24 mouse cellular contexts compared by ENCODE assay signal in the genomic region with DNA sequence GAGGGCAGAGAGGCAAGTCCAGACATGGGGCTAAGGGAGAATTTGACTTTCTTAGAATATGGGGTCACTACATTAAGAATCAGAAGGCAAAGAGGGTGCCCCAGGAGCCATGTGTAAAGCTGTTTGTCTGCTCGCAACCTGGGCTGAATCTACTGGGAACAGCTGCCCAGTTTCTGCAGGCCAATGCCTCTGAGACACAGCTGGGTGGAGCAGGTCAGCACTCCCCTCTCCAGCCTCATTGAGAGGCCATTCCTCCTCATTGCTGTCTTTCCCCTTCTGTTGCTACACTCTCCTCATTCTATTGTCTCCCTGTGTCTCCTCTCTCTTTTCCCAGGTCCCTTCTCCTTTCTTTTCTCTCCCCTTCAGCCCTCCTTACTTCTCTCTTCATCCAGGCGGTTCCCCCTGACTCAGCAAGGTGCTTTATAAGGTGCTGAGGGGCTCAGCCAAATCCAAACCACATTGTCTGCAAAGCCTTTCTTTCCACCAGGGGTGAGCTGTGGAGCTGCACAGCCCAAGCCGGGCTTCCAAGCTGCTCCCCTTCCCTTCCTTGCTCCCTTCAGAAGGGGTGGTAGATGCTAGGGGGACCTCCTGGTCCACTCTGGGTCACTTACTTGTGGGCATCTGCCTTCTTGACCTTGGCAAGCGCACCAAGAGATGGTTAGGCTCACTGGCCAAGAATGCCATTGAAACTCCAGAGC. TPM values are rescaled to one million over a fixed set of nuclear protein-coding genes. Genes with fewer than 3 reads are reported as not detected.
DNase-seq lines count a peak whose midpoint lies in the region; ATAC-seq lines count a peak whose summit lies in the region.
"Had no signal": no experiment of that assay in that cellular context is flagged by ENCODE, and none has a peak within 500 bp of the region (broad histone marks: within the 10 kb centered on the region; RNA-seq: fewer than 3 reads in every experiment).

No protein-coding gene starts in this region.

- H3K36me3 ChIP-seq in kidney, embryonic 15.5 days, result no peaks in the 10 kb centered on the region
- H3K36me3 ChIP-seq in embryonic facial prominence, embryonic 13.5 days, result no peaks in the 10 kb centered on the region
- H3K36me3 ChIP-seq in limb, embryonic 12.5 days, result no peaks in the 10 kb centered on the region
- no peaks in the 10 kb centered on the region for H3K36me3 ChIP-seq in liver, embryonic 12.5 days
- H3K36me3 ChIP-seq: hindbrain, embryonic 15.5 days; midbrain, embryonic 13.5 days had no signal

- H3K27me3 ChIP-seq in kidney, embryonic 15.5 days, result peaks cover 5% of the 10 kb centered on the region; the same call in 1 of the 2 replicates
- peaks cover 4% of the 10 kb centered on the region; the same call in 1 of the 2 replicates for H3K27me3 ChIP-seq in embryonic facial prominence, embryonic 13.5 days
- peaks cover 18% of the 10 kb centered on the region; the same call in 1 of the 2 replicates for H3K27me3 ChIP-seq in limb, embryonic 12.5 days
- peaks cover 94% of the 10 kb centered on the region for H3K27me3 ChIP-seq in liver, embryonic 12.5 days (replicated peaks)

- peaks cover 53% of the 10 kb centered on the region for H3K4me1 ChIP-seq in kidney, embryonic 15.5 days
- peaks cover 45% of the 10 kb centered on the region for H3K4me1 ChIP-seq in embryonic facial prominence, embryonic 13.5 days
- peaks cover 49% of the 10 kb centered on the region for H3K4me1 ChIP-seq in limb, embryonic 12.5 days (replicated peaks)
- H3K4me1 ChIP-seq in liver, embryonic 12.5 days, result peaks cover 47% of the 10 kb centered on the region

- peak overlapping the region; percentile 69 for H3K27ac ChIP-seq in kidney, embryonic 15.5 days
- peak overlapping the region; percentile 97 for H3K27ac ChIP-seq in embryonic facial prominence, embryonic 13.5 days
- peak overlapping the region; percentile 96 for H3K27ac ChIP-seq in limb, embryonic 12.5 days
- H3K27ac ChIP-seq in liver, embryonic 12.5 days, result no peak overlapping the region
- H3K27ac ChIP-seq: heart, adult 2 months; hindbrain, embryonic 15.5 days; macrophage; midbrain, embryonic 13.5 days had no signal

- no peaks in the 10 kb centered on the region for H3K9me3 ChIP-seq in kidney, embryonic 15.5 days (replicated peaks)
- no peaks in the 10 kb centered on the region for H3K9me3 ChIP-seq in embryonic facial prominence, embryonic 13.5 days
- H3K9me3 ChIP-seq in limb, embryonic 12.5 days, result no peaks in the 10 kb centered on the region
- no peaks in the 10 kb centered on the region for H3K9me3 ChIP-seq in liver, embryonic 12.5 days (replicated peaks)
- H3K9me3 ChIP-seq: hindbrain, embryonic 15.5 days; midbrain, embryonic 13.5 days had no signal

- no peak overlapping the region for H3K9ac ChIP-seq in kidney, embryonic 15.5 days
- peak overlapping the region; percentile 46 for H3K9ac ChIP-seq in embryonic facial prominence, embryonic 13.5 days
- H3K9ac ChIP-seq in limb, embryonic 12.5 days (replicated peaks), result peak overlapping the region; percentile 24; the same call in 1 of the 2 replicates
- no peak overlapping the region for H3K9ac ChIP-seq in liver, embryonic 12.5 days
- H3K9ac ChIP-seq: forebrain, postnatal 0 days; hindbrain, embryonic 15.5 days; midbrain, embryonic 13.5 days had no signal

- DNase-seq in kidney, adult 18-20 months, result no peak
- peak; percentile 50 for DNase-seq in adipocyte (ENCODE audit: low spot score)
- no peak for DNase-seq in layer of hippocampus, adult 18-20 months (ENCODE audit: low spot score in 2 of 2)
- no peak for DNase-seq in lung, postnatal 14 days
- DNase-seq: adrenal gland, postnatal 14 days; cerebellum, adult 8-10 months; forebrain, postnatal 0 days; heart, adult 2 months; kidney, adult 2 months; left cerebral cortex, postnatal 4 days; lung, adult 18-20 months; retina, postnatal 1 day; right cerebral cortex, postnatal 4 days had no signal

- ATAC-seq in kidney, embryonic 15.5 days (replicated peaks; ENCODE audit: low FRiP score), result no peak
- ATAC-seq in embryonic facial prominence, embryonic 13.5 days (ENCODE audit: insufficient number of reproducible peaks, insufficient read depth, low FRiP score, low TSS enrichment, low read depth), result no peak
- no peak for ATAC-seq in limb, embryonic 12.5 days (ENCODE audit: insufficient number of reproducible peaks, insufficient read depth, low FRiP score, low TSS enrichment, low read depth)
- no peak for ATAC-seq in liver, embryonic 12.5 days
- ATAC-seq: forebrain, postnatal 0 days; midbrain, embryonic 13.5 days had no signal

- H3K4me2 ChIP-seq in kidney, embryonic 15.5 days, result peak overlapping the region; percentile 26
- peak overlapping the region; percentile 87 for H3K4me2 ChIP-seq in embryonic facial prominence, embryonic 13.5 days
- H3K4me2 ChIP-seq in limb, embryonic 12.5 days, result peak overlapping the region; percentile 87
- H3K4me2 ChIP-seq in liver, embryonic 12.5 days, result no peak overlapping the region
- H3K4me2 ChIP-seq: hindbrain, embryonic 15.5 days; midbrain, embryonic 13.5 days had no signal

- WGBS in kidney, embryonic 15.5 days, result 44% methylated on average over 4 of the region's 4 CpGs
- WGBS in embryonic facial prominence, embryonic 13.5 days, result 14% methylated on average over 4 of the region's 4 CpGs
- WGBS in limb, embryonic 12.5 days, result 19% methylated on average over 4 of the region's 4 CpGs
- WGBS in liver, embryonic 12.5 days (ENCODE audit: insufficient replicate concordance), result 28% methylated on average over 4 of the region's 4 CpGs

- H3K4me3 ChIP-seq in kidney, embryonic 15.5 days (replicated peaks), result no peak overlapping the region
- no peak overlapping the region for H3K4me3 ChIP-seq in embryonic facial prominence, embryonic 13.5 days
- no peak overlapping the region for H3K4me3 ChIP-seq in limb, embryonic 12.5 days (replicated peaks)
- H3K4me3 ChIP-seq in liver, embryonic 12.5 days, result no peak overlapping the region
- H3K4me3 ChIP-seq: heart, adult 2 months; hindbrain, embryonic 15.5 days; midbrain, embryonic 13.5 days had no signal

RNA-seq across cellular contexts. Expression of a gene that starts 2.0 kb away (rescaled TPM):
- polyA plus RNA-seq in kidney, embryonic 15.5 days (2015; fragmentation: Nextera tagmentation; extraction: Ambion mirVana), result 5.1 and 6.8 TPM in 2 replicates
- polyA plus RNA-seq in embryonic facial prominence, embryonic 13.5 days (2015; fragmentation: Nextera tagmentation; extraction: Ambion mirVana), result 11.1 and 11.5 TPM in 2 replicates
- 8.6 and 9.1 TPM in 2 replicates for polyA plus RNA-seq in limb, embryonic 12.5 days (2016; fragmentation: Nextera tagmentation; extraction: Ambion mirVana)
- total RNA-seq in layer of hippocampus, adult 18-20 months (2021), result under 1 TPM; 0.38 to 0.57 TPM
- polyA plus RNA-seq in liver, embryonic 12.5 days (2016; fragmentation: Nextera tagmentation; extraction: Ambion mirVana), result 0.73 and 1.3 TPM in 2 replicates

RNA-seq across cellular contexts. Expression of a gene that starts 2.1 kb away (rescaled TPM):
- not detected in 2 replicates for polyA plus RNA-seq in kidney, embryonic 15.5 days (2015; fragmentation: Nextera tagmentation; extraction: Ambion mirVana)
- not detected in 2 replicates for polyA plus RNA-seq in embryonic facial prominence, embryonic 13.5 days (2015; fragmentation: Nextera tagmentation; extraction: Ambion mirVana)
- not detected in 2 replicates for polyA plus RNA-seq in limb, embryonic 12.5 days (2016; fragmentation: Nextera tagmentation; extraction: Ambion mirVana)
- total RNA-seq in layer of hippocampus, adult 18-20 months (2021), result not detected
- not detected in 2 replicates for polyA plus RNA-seq in liver, embryonic 12.5 days (2016; fragmentation: Nextera tagmentation; extraction: Ambion mirVana)
- total RNA-seq: adrenal gland, postnatal 14 days; forebrain, postnatal 0 days; gastrocnemius, adult 18-20 months; heart, adult 2 months; left cerebral cortex, postnatal 4 days; neutrophil, adult 5-6 weeks had no signal
- polyA plus RNA-seq: cortical plate, adult 2 months; forebrain, postnatal 0 days; heart, adult 2 months; heart, postnatal 0 days; hindbrain, embryonic 15.5 days; macrophage; midbrain, embryonic 13.5 days had no signal

RNA-seq across cellular contexts. Expression of a gene that starts 10.6 kb away (rescaled TPM):
- 37.2 and 38.2 TPM in 2 replicates for polyA plus RNA-seq in kidney, embryonic 15.5 days (2015; fragmentation: Nextera tagmentation; extraction: Ambion mirVana)
- 34.1 and 37.3 TPM in 2 replicates for polyA plus RNA-seq in embryonic facial prominence, embryonic 13.5 days (2015; fragmentation: Nextera tagmentation; extraction: Ambion mirVana)
- 38.4 and 44.9 TPM in 2 replicates for polyA plus RNA-seq in limb, embryonic 12.5 days (2016; fragmentation: Nextera tagmentation; extraction: Ambion mirVana)
- 1 to 10 TPM; 7.9 to 9.6 TPM for total RNA-seq in layer of hippocampus, adult 18-20 months (2021)
- polyA plus RNA-seq in liver, embryonic 12.5 days (2016; fragmentation: Nextera tagmentation; extraction: Ambion mirVana), result 26.5 and 26.8 TPM in 2 replicates

RNA-seq across cellular contexts. Expression of a gene that starts 19.7 kb away (rescaled TPM):
- polyA plus RNA-seq in kidney, embryonic 15.5 days (2015; fragmentation: Nextera tagmentation; extraction: Ambion mirVana), result 23.2 and 27.4 TPM in 2 replicates
- polyA plus RNA-seq in embryonic facial prominence, embryonic 13.5 days (2015; fragmentation: Nextera tagmentation; extraction: Ambion mirVana), result 21.2 and 24.9 TPM in 2 replicates
- 13.8 and 16.2 TPM in 2 replicates for polyA plus RNA-seq in limb, embryonic 12.5 days (2016; fragmentation: Nextera tagmentation; extraction: Ambion mirVana)
- 10 to 100 TPM; 14.4 to 16.5 TPM for total RNA-seq in layer of hippocampus, adult 18-20 months (2021)
- polyA plus RNA-seq in liver, embryonic 12.5 days (2016; fragmentation: Nextera tagmentation; extraction: Ambion mirVana), result 12.8 and 13.2 TPM in 2 replicates

RNA-seq across cellular contexts. Expression of a gene that starts 20.2 kb away (rescaled TPM):
- 953 and 971 TPM in 2 replicates for polyA plus RNA-seq in kidney, embryonic 15.5 days (2015; fragmentation: Nextera tagmentation; extraction: Ambion mirVana)
- polyA plus RNA-seq in embryonic facial prominence, embryonic 13.5 days (2015; fragmentation: Nextera tagmentation; extraction: Ambion mirVana), result 788 and 789 TPM in 2 replicates
- polyA plus RNA-seq in limb, embryonic 12.5 days (2016; fragmentation: Nextera tagmentation; extraction: Ambion mirVana), result 834 and 845 TPM in 2 replicates
- total RNA-seq in layer of hippocampus, adult 18-20 months (2021), result 100 to 1,000 TPM; 268 TPM
- 572 and 577 TPM in 2 replicates for polyA plus RNA-seq in liver, embryonic 12.5 days (2016; fragmentation: Nextera tagmentation; extraction: Ambion mirVana)

Comparison
In these comparisons a context has a peak if more than half of its experiments do, and no peak if none do; other contexts are left out.
1. H3K9ac ChIP-seq: peak in embryonic facial prominence, embryonic 13.5 days (single experiment) and limb, embryonic 12.5 days (single experiment); none in kidney, embryonic 15.5 days (single experiment) and liver, embryonic 12.5 days (single experiment).